In genomic region chr4:65420511-65420931, GRCm38 (mm10) we compare ENCODE assay signal across 9 mouse cellular contexts.
DNase-seq lines count a peak whose midpoint lies in the region; ATAC-seq and TF ChIP-seq lines count a peak whose summit lies in the region.
"Had no signal": no experiment of that assay in that cellular context is flagged by ENCODE, and none has a peak within 500 bp of the region (broad histone marks: within the 10 kb centered on the region; RNA-seq: fewer than 3 reads in every experiment).

No protein-coding gene starts in this region.

- TF ChIP-seq CTCF in lung, adult 2 months (IDR thresholded peaks at IDR 0.05; ENCODE audit: insufficient read depth, low read length): no peak

- 26% methylated on average over 3 of the region's 3 CpGs for WGBS in lung, adult 2 months
- 9% methylated on average over 3 of the region's 3 CpGs for WGBS in embryonic facial prominence, embryonic 13.5 days
- WGBS in hindbrain, embryonic 14.5 days: 2% methylated on average over 3 of the region's 3 CpGs
- 32% methylated on average over 3 of the region's 3 CpGs for WGBS in liver, embryonic 15.5 days (ENCODE audit: insufficient replicate concordance)

- H3K27me3 ChIP-seq in embryonic facial prominence, embryonic 13.5 days: no peaks in the 10 kb centered on the region
- H3K27me3 ChIP-seq in hindbrain, embryonic 14.5 days (ENCODE audit: control insufficient read depth, insufficient read depth, low read length): no peaks in the 10 kb centered on the region
- no peaks in the 10 kb centered on the region for H3K27me3 ChIP-seq in liver, embryonic 15.5 days
- H3K27me3 ChIP-seq: liver, embryonic 13.5 days had no signal

- DNase-seq in lung, adult 18-20 months: peak; percentile 18 to 32
- DNase-seq in lung, adult 2 months: no peak
- peak; percentile 71 for DNase-seq in hindbrain, embryonic 14.5 days (ENCODE audit: low spot score)
- peak; percentile 64 for DNase-seq in ovary, postnatal 36 days (ENCODE audit: low spot score)
- DNase-seq: liver, embryonic 13.5 days had no signal

- H3K4me3 ChIP-seq in lung, adult 2 months (replicated peaks; ENCODE audit: extremely low read depth, low read depth, low read length): no peak overlapping the region
- no peak overlapping the region for H3K4me3 ChIP-seq in embryonic facial prominence, embryonic 13.5 days
- no peak overlapping the region for H3K4me3 ChIP-seq in hindbrain, embryonic 14.5 days (replicated peaks; ENCODE audit: low read length)
- no peak overlapping the region for H3K4me3 ChIP-seq in liver, embryonic 15.5 days (replicated peaks)
- H3K4me3 ChIP-seq: liver, embryonic 13.5 days had no signal

- H3K4me1 ChIP-seq in lung, adult 2 months (ENCODE audit: control insufficient read depth, insufficient read depth, low read length): no peaks in the 10 kb centered on the region; the same call in 1 of the 2 replicates
- peaks cover 12% of the 10 kb centered on the region for H3K4me1 ChIP-seq in embryonic facial prominence, embryonic 13.5 days
- H3K4me1 ChIP-seq in hindbrain, embryonic 14.5 days (replicated peaks; ENCODE audit: control insufficient read depth, insufficient read depth, low read length): peaks cover 8% of the 10 kb centered on the region; the same call in 1 of the 2 replicates
- H3K4me1 ChIP-seq in liver, embryonic 15.5 days (replicated peaks): no peaks in the 10 kb centered on the region
- H3K4me1 ChIP-seq: liver, embryonic 13.5 days had no signal

- H3K36me3 ChIP-seq in embryonic facial prominence, embryonic 13.5 days: no peaks in the 10 kb centered on the region
- no peaks in the 10 kb centered on the region for H3K36me3 ChIP-seq in hindbrain, embryonic 14.5 days (replicated peaks; ENCODE audit: control insufficient read depth, insufficient read depth)
- no peaks in the 10 kb centered on the region for H3K36me3 ChIP-seq in liver, embryonic 15.5 days (replicated peaks)
- H3K36me3 ChIP-seq: liver, embryonic 13.5 days had no signal

- no peak for ATAC-seq in embryonic facial prominence, embryonic 13.5 days (ENCODE audit: insufficient number of reproducible peaks, insufficient read depth, low FRiP score, low TSS enrichment, low read depth)
- ATAC-seq in hindbrain, embryonic 14.5 days (ENCODE audit: low FRiP score): peak; percentile 65; the same call in 1 of the 2 replicates
- ATAC-seq in liver, embryonic 15.5 days (ENCODE audit: insufficient read depth): peak; percentile 34; the same call in 1 of the 2 replicates
- no peak; the same call in 1 of the 2 replicates for ATAC-seq in granulocyte monocyte progenitor cell, adult 5-6 weeks (replicated peaks; ENCODE audit: poor library complexity, severe bottlenecking)
- no peak for ATAC-seq in megakaryocyte, adult 5-6 weeks (ENCODE audit: poor library complexity, severe bottlenecking)

- H3K4me2 ChIP-seq in embryonic facial prominence, embryonic 13.5 days: no peak overlapping the region
- H3K4me2 ChIP-seq in hindbrain, embryonic 14.5 days (replicated peaks): no peak overlapping the region
- no peak overlapping the region for H3K4me2 ChIP-seq in liver, embryonic 15.5 days
- H3K4me2 ChIP-seq: liver, embryonic 13.5 days had no signal

- no peak overlapping the region for H3K9ac ChIP-seq in embryonic facial prominence, embryonic 13.5 days
- no peak overlapping the region for H3K9ac ChIP-seq in hindbrain, embryonic 14.5 days
- no peak overlapping the region for H3K9ac ChIP-seq in liver, embryonic 15.5 days
- H3K9ac ChIP-seq: liver, embryonic 13.5 days had no signal

- peak overlapping the region; percentile 41 for H3K27ac ChIP-seq in embryonic facial prominence, embryonic 13.5 days
- H3K27ac ChIP-seq in hindbrain, embryonic 14.5 days: peak overlapping the region; percentile 20; the same call in 1 of the 2 replicates
- H3K27ac ChIP-seq in liver, embryonic 15.5 days (replicated peaks): no peak overlapping the region; the same call in 1 of the 2 replicates
- H3K27ac ChIP-seq: liver, embryonic 13.5 days had no signal

- TF ChIP-seq POLR2A in lung, adult 2 months (IDR thresholded peaks at IDR 0.05; ENCODE audit: borderline replicate concordance, extremely low read depth, low read depth, low read length): no peak

- H3K9me3 ChIP-seq in embryonic facial prominence, embryonic 13.5 days: no peaks in the 10 kb centered on the region
- H3K9me3 ChIP-seq in hindbrain, embryonic 14.5 days (ENCODE audit: control insufficient read depth, low read length): no peaks in the 10 kb centered on the region
- no peaks in the 10 kb centered on the region for H3K9me3 ChIP-seq in liver, embryonic 15.5 days (replicated peaks)
- H3K9me3 ChIP-seq: liver, embryonic 13.5 days had no signal

Comparison
In these comparisons a context has a peak if more than half of its experiments do, and no peak if none do; other contexts are left out.
1. ATAC-seq: peak in hindbrain, embryonic 14.5 days (single experiment) and liver, embryonic 15.5 days (single experiment); none in embryonic facial prominence, embryonic 13.5 days (single experiment), granulocyte monocyte progenitor cell, adult 5-6 weeks (single experiment) and megakaryocyte, adult 5-6 weeks (single experiment).